Mouse (Mus musculus): ENCODE measurements around the gene Adsl. TPM values are rescaled to one million over a fixed set of nuclear protein-coding genes. Genes with fewer than 3 reads are reported as not detected.
A peak's percentile ranks its signal among the peaks of the same experiment; 100 is the strongest.

Gene Adsl
- polyA plus RNA-seq, 1 experiment from 2014 or later = 137 TPM

DNA sequence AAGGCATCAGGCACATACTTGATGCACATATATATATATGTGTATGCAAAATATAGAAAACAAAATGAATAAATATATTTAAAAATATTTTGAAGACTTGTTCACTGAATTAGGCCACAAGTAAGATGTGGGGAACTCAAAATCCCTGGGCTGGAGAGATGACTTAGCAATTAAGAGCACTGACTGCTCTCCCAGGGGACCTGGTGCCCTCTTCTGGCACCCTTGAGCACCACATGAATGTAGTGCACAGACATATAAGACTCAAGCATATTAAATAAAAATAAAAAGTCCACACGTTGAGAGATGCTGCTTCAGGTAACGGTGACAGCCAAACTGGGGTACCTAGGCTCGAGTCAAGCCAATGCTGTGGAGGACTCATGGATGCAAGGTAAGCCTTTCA lies 2.4 kb upstream of the Adsl start:
- WGBS = 54% methylated on average over 3 of the region's 3 CpGs
- Histone ChIP-seq H3K27ac (no peak overlapping the region), H3K4me2 (no peak overlapping the region), H3K9me3 (replicated peaks) (no peaks in the 10 kb centered on the region), H3K4me1 (replicated peaks) (peaks cover 13% of the 10 kb centered on the region), H3K27me3 (no peaks in the 10 kb centered on the region), H3K4me3 (no peak overlapping the region), H3K9ac (no peak overlapping the region), H3K36me3 (no peaks in the 10 kb centered on the region)
- no peak for ATAC-seq (replicated peaks; ENCODE audit: insufficient number of reproducible peaks, insufficient read depth, low FRiP score, low read depth)

DNA sequence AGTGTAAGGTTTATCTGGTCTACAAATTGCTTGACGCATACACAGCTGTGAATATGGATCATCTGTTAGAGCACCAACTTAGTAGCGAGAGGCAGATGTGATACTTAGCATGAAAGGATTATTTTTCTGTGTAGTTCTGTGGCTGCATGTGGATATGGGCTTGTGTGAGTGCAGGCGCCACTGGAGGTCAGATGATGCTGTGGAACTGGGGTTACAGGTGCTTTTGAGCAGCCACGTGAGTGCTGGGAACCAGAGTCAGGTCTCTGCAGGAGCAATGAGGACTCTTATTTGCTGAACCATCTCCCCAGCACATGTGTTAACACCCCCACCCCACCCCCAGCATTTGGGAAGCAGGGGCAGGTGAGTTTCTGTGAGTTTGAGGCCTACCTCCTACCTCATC lies 1.1 kb downstream of the Adsl start:
- Histone ChIP-seq H3K4me3 (peak overlapping the region; percentile 96), H3K27me3 (no peaks in the 10 kb centered on the region), H3K4me2 (peak overlapping the region; percentile 85), H3K27ac (no peak overlapping the region), H3K36me3 (peaks cover 24% of the 10 kb centered on the region), H3K4me1 (replicated peaks) (peaks cover 13% of the 10 kb centered on the region), H3K9ac (peak overlapping the region; percentile 84), H3K9me3 (replicated peaks) (no peaks in the 10 kb centered on the region)
- no peak for ATAC-seq (replicated peaks; ENCODE audit: insufficient number of reproducible peaks, insufficient read depth, low FRiP score, low read depth)
- WGBS = 47% methylated on average over 4 of the region's 4 CpGs

DNA sequence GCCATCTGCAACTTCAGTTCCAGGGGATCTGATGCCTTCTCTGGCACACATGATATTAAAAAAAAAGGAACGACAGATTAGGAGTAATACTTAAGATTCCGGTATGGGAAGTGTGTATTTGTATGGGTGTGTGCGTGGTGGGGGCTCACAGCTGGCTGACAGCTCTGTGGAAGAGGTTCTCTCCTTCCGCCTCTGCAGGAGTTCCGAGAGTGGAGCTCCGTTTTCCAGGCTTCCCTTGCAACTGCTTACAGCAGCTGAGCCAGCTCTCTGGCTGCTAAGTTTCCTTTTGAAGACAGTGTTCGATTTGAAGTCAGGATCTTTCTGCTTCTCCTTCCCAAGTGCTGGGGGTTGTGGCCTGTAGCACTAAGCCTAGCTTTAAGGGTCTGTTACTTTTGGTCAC lies 1.8 kb downstream of the Adsl start:
- no peak for ATAC-seq (replicated peaks; ENCODE audit: insufficient number of reproducible peaks, insufficient read depth, low FRiP score, low read depth)
- peaks cover 30% of the 10 kb centered on the region for H3K36me3 ChIP-seq
- peaks cover 13% of the 10 kb centered on the region for H3K4me1 ChIP-seq (replicated peaks)
- no peaks in the 10 kb centered on the region for H3K27me3 ChIP-seq
- WGBS = 84% methylated on average over 7 of the region's 7 CpGs
- H3K27ac ChIP-seq = no peak overlapping the region
- H3K4me2 ChIP-seq = peak overlapping the region; percentile 85; the same call in 1 of the 2 replicates
- H3K4me3 ChIP-seq = peak overlapping the region; percentile 96
- H3K9me3 ChIP-seq (replicated peaks) = no peaks in the 10 kb centered on the region
- 0 out of 2 replicates have a peak overlapping the region, but pooled peaks have one; percentile 84 for H3K9ac ChIP-seq

DNA sequence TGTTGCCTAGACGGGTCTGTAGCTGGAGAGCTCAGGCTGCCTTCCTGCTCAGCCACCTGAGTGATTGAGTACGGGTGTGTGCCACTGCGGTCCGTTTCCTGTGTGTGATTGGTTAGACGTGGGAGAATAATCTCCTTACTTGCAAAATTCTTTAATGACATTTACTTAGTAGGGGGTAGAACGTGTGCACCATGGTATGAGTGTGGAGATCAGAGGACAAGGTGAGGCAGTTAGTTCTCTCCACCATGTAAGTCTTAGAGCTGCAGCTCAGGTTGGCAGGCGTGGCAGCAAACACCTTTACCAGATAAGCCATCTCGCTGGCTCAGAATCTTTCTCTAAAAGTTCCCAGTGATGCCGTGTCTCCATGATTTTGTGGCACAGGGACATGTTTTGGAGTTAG lies 5.7 kb downstream of the Adsl start:
- Histone ChIP-seq H3K9ac (no peak overlapping the region), H3K4me1 (replicated peaks) (peaks cover 12% of the 10 kb centered on the region), H3K27me3 (no peaks in the 10 kb centered on the region), H3K4me3 (no peak overlapping the region), H3K9me3 (replicated peaks) (no peaks in the 10 kb centered on the region), H3K4me2 (no peak overlapping the region), H3K36me3 (peaks cover 54% of the 10 kb centered on the region), H3K27ac (no peak overlapping the region)
- 88% methylated on average over 9 of the region's 9 CpGs for WGBS
- ATAC-seq (replicated peaks; ENCODE audit: insufficient number of reproducible peaks, insufficient read depth, low FRiP score, low read depth) = no peak

DNA sequence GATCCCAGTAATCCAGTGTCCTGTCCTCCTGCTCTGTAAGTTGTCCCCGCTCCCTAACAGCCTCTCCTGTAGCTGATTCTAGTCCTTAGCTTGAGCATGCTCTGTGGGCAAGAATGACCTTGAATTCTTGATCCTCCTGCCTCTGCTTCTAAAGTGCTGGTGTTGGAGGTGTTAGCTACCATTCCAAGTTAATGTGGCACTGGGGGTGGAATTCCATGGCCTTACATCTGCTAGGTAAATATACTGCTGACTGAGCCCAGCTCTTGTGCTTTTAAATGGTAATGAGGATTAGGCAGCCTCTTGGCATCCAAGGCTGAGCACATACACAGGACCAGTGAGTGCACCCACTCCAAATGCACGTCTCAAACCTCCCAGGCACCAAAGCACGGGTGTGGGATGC lies 6.6 kb downstream of the Adsl start:
- ATAC-seq (replicated peaks; ENCODE audit: insufficient number of reproducible peaks, insufficient read depth, low FRiP score, low read depth) = no peak
- Histone ChIP-seq H3K36me3 (peaks cover 59% of the 10 kb centered on the region), H3K27ac (no peak overlapping the region), H3K9ac (no peak overlapping the region), H3K9me3 (replicated peaks) (no peaks in the 10 kb centered on the region), H3K27me3 (no peaks in the 10 kb centered on the region), H3K4me3 (no peak overlapping the region), H3K4me2 (no peak overlapping the region), H3K4me1 (replicated peaks) (peaks cover 4% of the 10 kb centered on the region)
- WGBS = 80% methylated on average over 3 of the region's 3 CpGs

DNA sequence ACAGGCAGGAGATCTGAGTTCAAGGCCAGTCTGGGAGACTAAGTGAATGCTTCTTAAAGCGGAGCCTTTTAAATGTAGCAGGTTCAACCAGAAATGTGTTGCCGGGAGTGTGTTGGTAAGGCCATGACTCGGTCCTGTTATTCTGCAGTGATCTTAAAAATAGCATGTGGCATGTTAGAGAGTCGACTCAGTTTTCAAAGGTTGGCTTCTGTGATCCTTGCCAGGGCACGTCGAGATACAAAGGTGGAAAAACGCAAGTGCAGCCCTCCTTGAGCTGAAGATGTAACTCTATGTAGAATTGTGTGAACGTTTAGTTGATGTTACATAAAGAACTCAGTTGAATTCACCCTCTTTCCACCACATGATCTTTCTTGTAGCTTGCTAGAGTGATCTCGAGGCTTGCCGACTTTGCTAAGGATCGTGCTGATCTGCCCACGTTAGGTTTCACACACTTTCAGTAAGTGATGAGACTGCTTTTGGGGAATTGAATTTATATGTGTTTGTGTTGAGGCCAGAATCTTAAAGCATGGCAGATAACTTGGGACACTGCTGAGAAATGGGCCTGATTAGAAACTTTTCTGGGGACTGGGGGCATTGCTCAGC lies 7.6 kb downstream of the Adsl start:
- H3K27me3 ChIP-seq = no peaks in the 10 kb centered on the region
- H3K4me1 ChIP-seq (replicated peaks) = no peaks in the 10 kb centered on the region
- peaks cover 69% of the 10 kb centered on the region for H3K36me3 ChIP-seq
- H3K9me3 ChIP-seq (replicated peaks) = no peaks in the 10 kb centered on the region
- no peak overlapping the region for H3K4me3 ChIP-seq
- ATAC-seq (replicated peaks; ENCODE audit: insufficient number of reproducible peaks, insufficient read depth, low FRiP score, low read depth) = no peak
- WGBS = 87% methylated on average over 12 of the region's 12 CpGs
- H3K9ac ChIP-seq = no peak overlapping the region
- H3K27ac ChIP-seq = no peak overlapping the region
- H3K4me2 ChIP-seq = no peak overlapping the region

DNA sequence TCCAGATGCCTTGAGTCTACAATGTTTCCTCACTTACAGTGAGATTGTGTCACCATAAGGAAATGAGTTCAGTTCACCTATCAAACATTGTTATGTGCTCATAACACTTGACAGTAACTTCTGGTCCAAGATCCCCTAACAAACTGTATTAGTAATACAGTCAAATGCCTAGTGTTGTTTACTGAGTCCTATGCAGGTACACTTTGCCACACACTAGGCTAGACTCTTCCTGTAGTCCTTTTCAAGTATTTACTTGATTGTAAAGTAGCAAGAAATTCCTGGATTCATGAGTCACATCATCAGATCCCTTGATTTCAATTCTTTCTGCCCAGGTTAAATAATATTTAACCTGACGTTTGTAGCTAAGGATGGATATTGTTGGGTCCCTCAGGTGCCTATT lies 21.1 kb downstream of the Adsl start:
- peaks cover 57% of the 10 kb centered on the region for H3K36me3 ChIP-seq
- H3K9me3 ChIP-seq (replicated peaks) = no peaks in the 10 kb centered on the region

DNA sequence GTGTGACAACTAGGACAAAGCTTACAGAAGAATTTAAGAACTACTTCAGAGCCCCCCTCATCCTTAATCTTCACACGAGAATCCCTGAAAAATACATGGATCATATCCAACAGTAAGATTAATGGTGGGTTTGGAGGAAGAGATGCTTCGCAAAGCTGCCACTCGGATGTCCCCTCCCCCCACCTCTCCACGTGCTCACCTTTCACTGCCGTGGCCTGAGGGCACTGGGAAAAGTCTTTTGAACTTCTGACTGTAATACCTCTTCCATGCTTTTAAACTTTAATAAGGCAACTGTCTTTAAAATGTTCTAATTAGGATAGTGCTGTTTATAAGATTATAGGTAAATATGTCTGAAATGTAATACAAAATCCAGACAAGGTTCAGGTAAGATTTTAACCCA lies 26.0 kb downstream of the Adsl start:
- Histone ChIP-seq H3K36me3 (peaks cover 14% of the 10 kb centered on the region), H3K4me3 (no peak overlapping the region), H3K4me2 (no peak overlapping the region), H3K27ac (no peak overlapping the region), H3K27me3 (no peaks in the 10 kb centered on the region), H3K9me3 (replicated peaks) (no peaks in the 10 kb centered on the region), H3K9ac (no peak overlapping the region), H3K4me1 (replicated peaks) (peaks cover 3% of the 10 kb centered on the region; the same call in 1 of the 2 replicates)
- WGBS = 53% methylated on average over 5 of the region's 5 CpGs
- no peak for ATAC-seq (replicated peaks; ENCODE audit: insufficient number of reproducible peaks, insufficient read depth, low FRiP score, low read depth)

More for the DNA sequence above, 21.1 kb downstream of the Adsl start:
- no peak overlapping the region for H3K27ac ChIP-seq
- no peaks in the 10 kb centered on the region for H3K27me3 ChIP-seq
- H3K4me2 ChIP-seq = no peak overlapping the region
- no peak overlapping the region for H3K9ac ChIP-seq
- H3K4me3 ChIP-seq = no peak overlapping the region
- no peaks in the 10 kb centered on the region for H3K4me1 ChIP-seq (replicated peaks)
- 71% methylated on average over 1 of the region's 1 CpGs for WGBS
- no peak for ATAC-seq (replicated peaks; ENCODE audit: insufficient number of reproducible peaks, insufficient read depth, low FRiP score, low read depth)

DNA sequence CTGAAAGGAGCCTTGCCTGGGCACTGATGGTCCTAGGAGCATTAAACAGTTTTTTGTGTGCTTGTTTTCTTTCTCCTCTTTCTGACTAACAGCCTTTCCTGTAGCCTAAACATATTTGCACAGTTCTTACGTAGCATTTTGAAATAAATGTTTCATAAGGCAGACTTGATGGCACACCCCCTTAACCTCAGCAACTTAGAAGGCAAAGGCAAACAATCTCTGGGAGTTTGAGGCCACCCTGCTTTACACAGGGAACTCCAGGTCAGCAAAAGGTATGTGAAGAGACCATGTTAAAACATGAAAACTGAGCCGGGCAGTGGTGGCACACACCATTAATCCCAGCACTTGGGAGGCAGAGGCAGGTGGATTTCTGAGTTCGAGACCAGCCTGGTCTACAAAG lies 27.4 kb downstream of the Adsl start:
- Histone ChIP-seq H3K4me2 (no peak overlapping the region), H3K36me3 (peaks cover under 1% of the 10 kb centered on the region; the same call in 1 of the 2 replicates), H3K9me3 (replicated peaks) (no peaks in the 10 kb centered on the region), H3K4me1 (replicated peaks) (peaks cover 3% of the 10 kb centered on the region; the same call in 1 of the 2 replicates), H3K27ac (no peak overlapping the region), H3K9ac (no peak overlapping the region), H3K27me3 (no peaks in the 10 kb centered on the region), H3K4me3 (no peak overlapping the region)
- no peak for ATAC-seq (replicated peaks; ENCODE audit: insufficient number of reproducible peaks, insufficient read depth, low FRiP score, low read depth)
- 78% methylated on average over 3 of the region's 3 CpGs for WGBS

DNA sequence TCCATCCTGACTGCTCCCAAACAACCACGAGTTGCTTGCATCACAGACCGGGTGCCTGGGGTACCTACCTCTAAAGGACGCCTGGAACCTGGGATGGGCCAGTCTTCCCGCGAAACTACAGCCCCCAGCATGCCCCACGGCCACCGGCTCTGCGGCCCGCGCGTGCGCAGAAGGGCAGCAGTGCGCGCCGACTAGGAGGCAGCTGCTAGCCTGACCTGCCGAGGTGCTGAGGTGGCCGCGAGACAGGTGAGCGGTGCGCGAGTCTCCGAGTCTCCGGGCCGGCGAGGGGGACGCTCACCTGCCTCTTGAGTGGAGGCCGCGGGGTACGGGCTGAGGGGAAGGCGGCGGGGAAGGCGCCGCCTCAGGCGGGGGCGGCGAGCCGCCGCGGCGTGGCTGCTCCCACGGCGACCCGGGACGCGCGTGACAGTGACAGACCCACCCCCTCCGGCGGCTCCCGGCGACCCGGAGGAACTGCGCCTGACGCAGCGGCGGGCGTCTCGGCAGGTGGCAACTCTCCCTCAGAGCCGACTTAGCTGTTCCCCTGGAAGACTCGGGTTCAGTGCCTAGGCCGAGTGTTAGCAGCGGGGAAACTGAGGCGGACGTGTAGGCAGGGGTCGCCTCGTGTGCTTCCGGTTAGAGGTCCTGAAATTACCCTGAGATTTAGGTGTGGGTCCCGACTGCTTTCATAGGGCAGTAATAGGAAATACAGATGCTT lies 29.5 kb downstream of the Adsl start, which contains the start of gene Sgsm3:
Gene Sgsm3, plus strand, starts transcription at position 146 of the 715 bp plus-strand sequence.
- Histone ChIP-seq H3K4me1 (replicated peaks) (peaks cover 3% of the 10 kb centered on the region; the same call in 1 of the 2 replicates), H3K9me3 (replicated peaks) (no peaks in the 10 kb centered on the region), H3K27me3 (no peaks in the 10 kb centered on the region), H3K4me2 (peak within 1 kb of the TSS; percentile 89), H3K27ac (no peak within 1 kb of the TSS), H3K36me3 (no peaks in the 10 kb centered on the region), H3K9ac (peak within 1 kb of the TSS; percentile 83), H3K4me3 (peak within 1 kb of the TSS; percentile 96)
- under 1% methylated on average over 67 of the region's 67 CpGs for WGBS
- peak; percentile 91 for ATAC-seq (replicated peaks; ENCODE audit: insufficient number of reproducible peaks, insufficient read depth, low FRiP score, low read depth)

DNA sequence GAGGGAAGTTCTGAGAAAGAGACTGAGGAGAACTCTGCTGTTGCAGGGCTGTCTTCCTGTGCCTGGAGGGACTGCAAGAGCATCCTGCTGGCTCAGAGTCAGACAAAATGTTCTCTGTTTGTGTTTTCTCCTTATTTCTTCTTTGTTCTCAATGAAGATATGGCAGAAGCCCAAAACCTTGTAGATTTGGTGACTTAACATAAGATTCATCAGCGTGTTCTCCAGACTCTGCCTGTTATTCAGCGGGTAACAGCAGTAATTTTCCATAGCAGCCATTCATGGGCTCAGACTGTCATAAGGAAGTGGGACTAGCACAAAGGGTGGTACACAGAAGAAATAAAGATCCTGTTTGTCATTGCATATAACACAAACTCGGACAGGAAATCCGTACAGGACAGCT lies 31.3 kb downstream of the Adsl start:
- WGBS = 54% methylated on average over 4 of the region's 4 CpGs
- H3K27me3 ChIP-seq = no peaks in the 10 kb centered on the region
- H3K4me3 ChIP-seq = no peak overlapping the region
- no peak for ATAC-seq (replicated peaks; ENCODE audit: insufficient number of reproducible peaks, insufficient read depth, low FRiP score, low read depth)
- H3K4me2 ChIP-seq = no peak overlapping the region
- no peaks in the 10 kb centered on the region for H3K9me3 ChIP-seq (replicated peaks)
- H3K27ac ChIP-seq = peak overlapping the region; percentile 22; the same call in 1 of the 2 replicates
- H3K36me3 ChIP-seq = no peaks in the 10 kb centered on the region
- H3K9ac ChIP-seq = no peak overlapping the region
- peaks cover 3% of the 10 kb centered on the region; the same call in 1 of the 2 replicates for H3K4me1 ChIP-seq (replicated peaks)

Data from heart, embryonic 15.5 days (tissue).